Mouse (Mus musculus): ENCODE measurements around the gene Acoxl. TPM values are rescaled to one million over a fixed set of nuclear protein-coding genes. Genes with fewer than 3 reads are reported as not detected.

Acoxl gene
- 0.29 and 0.33 TPM in 2 replicates for polyA plus RNA-seq (2014; fragmentation: Nextera tagmentation; extraction: Ambion mirVana)

DNA sequence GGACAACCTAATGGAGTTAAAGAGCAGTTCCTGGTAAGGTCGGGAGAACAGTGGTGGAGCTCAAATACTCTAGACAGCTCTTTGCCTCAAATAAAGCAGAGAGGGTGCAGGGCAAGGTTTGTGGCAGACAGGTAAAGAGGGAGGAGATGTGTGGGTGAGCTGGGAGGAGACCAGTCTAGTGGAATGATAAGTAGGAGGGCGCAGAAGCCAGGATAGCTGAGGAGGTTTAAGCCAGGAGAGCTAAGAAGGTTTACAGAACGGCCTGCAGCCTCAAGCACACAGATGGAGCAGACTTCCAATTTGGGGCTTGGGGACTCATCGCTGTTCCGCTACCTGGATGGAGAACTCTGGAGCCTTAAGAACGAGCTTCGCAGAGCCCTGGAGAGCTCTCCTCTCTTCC is at the start of gene Acoxl:
Acoxl (plus strand) TSS at position 301 of the 400 bp plus-strand sequence.
- no peaks in the 10 kb centered on the region for H3K4me1 ChIP-seq (ENCODE audit: control insufficient read depth, insufficient read depth, low read length)
- no peak within 1 kb of the TSS for H3K9ac ChIP-seq (replicated peaks; ENCODE audit: low read depth, low read length)
- ATAC-seq (ENCODE audit: low read depth): no peak
- H3K4me2 ChIP-seq (ENCODE audit: low read depth, low read length): no peak within 1 kb of the TSS
- no peak within 1 kb of the TSS for H3K4me3 ChIP-seq (ENCODE audit: low read depth, low read length)
- no peaks in the 10 kb centered on the region for H3K36me3 ChIP-seq (ENCODE audit: control insufficient read depth, insufficient read depth, low read length)
- WGBS: 74% methylated on average over 7 of the region's 7 CpGs
- peaks cover 5% of the 10 kb centered on the region; the same call in 1 of the 2 replicates for H3K27me3 ChIP-seq (ENCODE audit: control insufficient read depth, insufficient read depth, low read length)
- H3K9me3 ChIP-seq (ENCODE audit: control insufficient read depth, low read length): no peaks in the 10 kb centered on the region
- no peak within 1 kb of the TSS for H3K27ac ChIP-seq (ENCODE audit: low read depth, low read length)

DNA sequence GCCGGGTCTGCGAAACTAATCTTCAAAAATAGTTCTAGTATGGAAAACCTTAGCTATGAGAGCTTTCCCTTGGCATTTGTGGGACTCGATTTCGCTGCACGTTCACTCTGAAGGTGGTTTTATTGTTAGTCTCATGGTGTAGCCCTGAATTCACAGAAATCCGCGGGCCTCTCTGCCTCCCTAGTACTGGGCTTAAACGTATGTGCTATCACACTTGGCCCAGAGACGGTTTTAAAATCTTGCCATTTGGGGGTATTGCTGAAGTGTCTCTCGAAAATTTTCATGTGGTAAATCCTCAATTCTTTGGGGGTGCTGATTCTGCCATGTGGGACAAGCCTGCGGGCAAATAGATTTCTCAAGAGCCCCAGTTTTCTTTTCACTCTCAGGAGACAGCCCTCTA is 49.5 kb upstream of the Acoxl start:
- WGBS: 5% methylated on average over 11 of the region's 11 CpGs
- no peak for ATAC-seq (ENCODE audit: low read depth)
- Histone ChIP-seq H3K36me3 (ENCODE audit: control insufficient read depth, insufficient read depth, low read length) (no peaks in the 10 kb centered on the region), H3K4me1 (ENCODE audit: control insufficient read depth, insufficient read depth, low read length) (peaks cover 8% of the 10 kb centered on the region), H3K4me2 (ENCODE audit: low read depth, low read length) (peak overlapping the region; percentile 71), H3K9ac (replicated peaks; ENCODE audit: low read depth, low read length) (peak overlapping the region; percentile 63; the same call in 1 of the 2 replicates), H3K4me3 (ENCODE audit: low read depth, low read length) (peak overlapping the region; percentile 65), H3K9me3 (ENCODE audit: control insufficient read depth, low read length) (no peaks in the 10 kb centered on the region), H3K27me3 (ENCODE audit: control insufficient read depth, insufficient read depth, low read length) (no peaks in the 10 kb centered on the region), H3K27ac (ENCODE audit: low read depth, low read length) (peak overlapping the region; percentile 40; the same call in 1 of the 2 replicates)

DNA sequence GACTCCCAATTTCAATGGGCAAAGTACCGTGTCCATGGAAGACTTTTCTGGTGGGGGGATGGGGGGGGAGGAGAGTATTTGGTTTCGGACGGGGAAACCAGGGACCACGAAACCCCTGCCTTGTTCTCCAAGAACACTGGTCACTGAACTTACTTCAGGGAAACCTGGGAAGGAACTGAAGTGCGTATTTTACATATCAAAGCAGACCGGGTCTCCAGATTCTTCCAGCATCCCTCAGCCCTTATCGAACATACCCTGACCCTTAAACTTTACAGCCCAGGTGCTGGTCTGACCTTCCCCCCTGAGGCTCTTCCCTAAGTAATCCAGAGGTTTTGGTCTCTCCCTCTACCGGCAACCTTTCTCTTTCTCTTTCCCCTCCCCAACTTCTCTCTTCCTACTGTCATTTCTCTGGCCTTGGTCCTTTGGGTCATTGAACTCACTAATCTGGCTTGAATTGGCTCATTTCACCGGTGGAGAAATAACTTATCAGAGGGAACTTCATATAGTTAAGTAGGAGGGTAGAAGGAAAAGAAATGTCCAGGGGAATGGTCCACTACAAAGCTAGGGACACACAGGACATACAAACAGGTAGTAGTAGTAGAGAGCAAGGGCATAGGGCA is 48.9 kb upstream of the Acoxl start:
- Histone ChIP-seq H3K27ac (ENCODE audit: low read depth, low read length) (no peak overlapping the region), H3K4me1 (ENCODE audit: control insufficient read depth, insufficient read depth, low read length) (peaks cover 8% of the 10 kb centered on the region), H3K9me3 (ENCODE audit: control insufficient read depth, low read length) (no peaks in the 10 kb centered on the region), H3K36me3 (ENCODE audit: control insufficient read depth, insufficient read depth, low read length) (no peaks in the 10 kb centered on the region), H3K27me3 (ENCODE audit: control insufficient read depth, insufficient read depth, low read length) (no peaks in the 10 kb centered on the region), H3K4me3 (ENCODE audit: low read depth, low read length) (no peak overlapping the region), H3K4me2 (ENCODE audit: low read depth, low read length) (peak overlapping the region; percentile 71), H3K9ac (replicated peaks; ENCODE audit: low read depth, low read length) (no peak overlapping the region)
- ATAC-seq (ENCODE audit: low read depth): no peak
- 20% methylated on average over 9 of the region's 9 CpGs for WGBS

DNA sequence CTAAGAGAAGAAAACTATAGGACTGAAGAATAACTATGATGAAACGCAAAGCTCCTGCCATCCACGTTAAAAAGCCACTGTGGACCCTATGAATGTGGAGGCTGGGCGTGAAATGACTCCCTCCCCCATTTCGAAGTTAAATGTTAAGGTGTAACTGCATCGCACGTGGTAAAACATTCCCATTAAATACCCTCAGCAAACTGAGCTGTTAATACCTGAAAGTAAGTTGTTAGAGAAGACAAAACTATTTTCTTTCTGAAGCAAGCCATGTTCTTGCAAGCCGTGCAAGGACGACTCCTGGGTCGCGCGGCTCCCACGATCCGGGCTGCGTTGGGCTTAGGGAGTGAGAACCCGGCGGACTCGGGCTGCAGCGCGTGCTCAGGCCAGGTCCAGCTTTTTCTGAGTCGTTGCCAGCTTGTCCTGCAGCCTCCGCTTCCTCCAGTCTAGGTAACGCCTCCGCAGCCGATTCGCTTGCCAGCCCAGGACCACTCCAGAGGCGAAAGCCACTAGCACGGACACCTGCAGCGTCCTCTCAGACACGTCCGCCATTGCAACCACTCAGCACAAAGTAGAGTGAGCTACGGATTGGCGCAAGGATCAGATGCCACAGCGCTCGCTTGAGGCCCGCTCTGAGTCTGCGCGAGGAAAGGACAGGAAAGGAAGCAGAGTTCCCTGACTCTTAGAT is 46.6 kb upstream of the Acoxl start, which contains the start of gene Mtln:
Mtln (minus strand) TSS at position 570 of the 685 bp plus-strand sequence.
- H3K9ac ChIP-seq (replicated peaks; ENCODE audit: low read depth, low read length): peak within 1 kb of the TSS; percentile 70
- peak; percentile 97 for ATAC-seq (ENCODE audit: low read depth)
- 1% methylated on average over 37 of the region's 37 CpGs for WGBS

DNA sequence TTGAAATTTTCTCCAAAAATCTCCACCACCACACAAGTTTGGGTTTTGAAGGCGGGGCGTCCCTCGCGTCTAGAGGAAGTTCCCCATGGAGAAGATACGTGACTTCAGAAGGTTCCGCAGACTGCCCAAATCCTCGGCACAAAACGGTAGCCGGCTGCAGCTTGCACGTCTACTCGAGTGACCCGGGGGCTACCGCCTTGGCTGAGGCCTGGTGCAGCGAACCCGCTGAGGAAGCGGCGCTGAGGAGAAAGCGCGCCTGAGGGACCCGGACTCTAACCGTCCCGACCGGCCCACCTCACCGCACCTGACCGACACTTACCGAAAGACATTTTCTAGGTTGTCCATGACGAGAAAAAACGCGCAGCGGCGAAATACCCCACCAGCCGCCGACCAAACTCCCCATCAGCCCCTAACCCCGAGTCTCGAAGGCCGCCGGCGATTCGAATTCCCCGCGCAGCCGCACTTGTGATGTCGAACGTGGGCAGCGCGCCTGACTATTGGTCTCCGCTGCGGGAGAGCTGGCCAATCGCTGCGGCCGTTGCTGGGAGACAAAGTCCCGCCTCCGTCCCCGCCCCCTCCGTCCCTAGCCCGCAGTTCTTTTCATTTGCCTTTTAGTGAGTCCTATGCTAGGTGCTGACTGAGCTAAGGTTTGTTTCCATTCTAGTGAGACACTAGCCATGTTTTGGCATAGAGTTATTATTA is 7.1 kb upstream of the Acoxl start, which contains the start of gene Bub1:
Bub1 (minus strand) TSS at position 465 of the 702 bp plus-strand sequence.
- H3K27ac ChIP-seq (ENCODE audit: low read depth, low read length): no peak within 1 kb of the TSS
- H3K27me3 ChIP-seq (ENCODE audit: control insufficient read depth, insufficient read depth, low read length): no peaks in the 10 kb centered on the region
- H3K36me3 ChIP-seq (ENCODE audit: control insufficient read depth, insufficient read depth, low read length): no peaks in the 10 kb centered on the region
- peak within 1 kb of the TSS; percentile 51 for H3K4me2 ChIP-seq (ENCODE audit: low read depth, low read length)
- H3K4me3 ChIP-seq (ENCODE audit: low read depth, low read length): peak within 1 kb of the TSS; percentile 38
- WGBS: under 1% methylated on average over 56 of the region's 56 CpGs
- no peaks in the 10 kb centered on the region for H3K4me1 ChIP-seq (ENCODE audit: control insufficient read depth, insufficient read depth, low read length)
- ATAC-seq (ENCODE audit: low read depth): peak; percentile 100
- no peaks in the 10 kb centered on the region for H3K9me3 ChIP-seq (ENCODE audit: control insufficient read depth, low read length)
- peak within 1 kb of the TSS; percentile 29; the same call in 1 of the 2 replicates for H3K9ac ChIP-seq (replicated peaks; ENCODE audit: low read depth, low read length)

More for the DNA sequence above, 46.6 kb upstream of the Acoxl start, which contains the start of gene Mtln:
- H3K4me1 ChIP-seq (ENCODE audit: control insufficient read depth, insufficient read depth, low read length): peaks cover 8% of the 10 kb centered on the region
- H3K4me3 ChIP-seq (ENCODE audit: low read depth, low read length): peak within 1 kb of the TSS; percentile 62
- peak within 1 kb of the TSS; percentile 81 for H3K27ac ChIP-seq (ENCODE audit: low read depth, low read length)
- no peaks in the 10 kb centered on the region for H3K27me3 ChIP-seq (ENCODE audit: control insufficient read depth, insufficient read depth, low read length)
- H3K9me3 ChIP-seq (ENCODE audit: control insufficient read depth, low read length): no peaks in the 10 kb centered on the region
- H3K4me2 ChIP-seq (ENCODE audit: low read depth, low read length): peak within 1 kb of the TSS; percentile 70
- no peaks in the 10 kb centered on the region for H3K36me3 ChIP-seq (ENCODE audit: control insufficient read depth, insufficient read depth, low read length)

DNA sequence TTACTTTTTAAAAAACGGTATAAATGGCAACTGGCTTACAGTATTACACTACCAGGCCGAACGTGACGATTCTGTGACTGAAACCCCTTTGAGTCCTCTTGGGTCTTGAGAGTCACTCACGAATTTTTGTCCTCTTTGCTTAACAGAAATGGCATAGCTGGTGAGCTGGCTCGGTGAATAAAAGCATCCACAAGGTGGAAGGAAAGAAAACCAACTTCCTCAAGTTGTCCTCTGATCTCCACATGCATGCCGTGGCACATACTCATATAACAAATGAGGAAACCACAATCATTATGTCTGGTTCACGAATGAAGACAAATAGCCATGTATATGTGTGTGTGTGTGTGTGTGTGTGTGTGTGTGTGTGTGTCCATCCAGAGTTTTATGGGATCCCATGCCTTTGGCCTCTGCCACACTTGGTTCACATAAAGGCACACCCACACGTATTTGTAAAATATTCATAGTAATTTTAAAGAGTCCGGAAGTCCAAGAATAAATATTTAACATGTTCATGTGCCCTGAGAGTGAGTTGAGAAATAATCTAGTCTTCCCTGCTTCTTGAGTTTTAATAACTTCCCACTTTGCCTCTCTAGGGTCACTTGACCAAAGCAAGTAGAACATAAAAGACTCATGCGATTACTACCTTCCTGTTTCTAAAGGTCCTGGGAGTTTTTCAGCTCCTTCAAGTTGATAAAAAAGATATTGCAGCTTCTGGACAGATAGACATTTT is 6.4 kb upstream of the Acoxl start:
- Histone ChIP-seq H3K9me3 (ENCODE audit: control insufficient read depth, low read length) (no peaks in the 10 kb centered on the region), H3K4me2 (ENCODE audit: low read depth, low read length) (peak overlapping the region; percentile 51), H3K4me3 (ENCODE audit: low read depth, low read length) (peak overlapping the region; percentile 38), H3K27ac (ENCODE audit: low read depth, low read length) (no peak overlapping the region), H3K27me3 (ENCODE audit: control insufficient read depth, insufficient read depth, low read length) (no peaks in the 10 kb centered on the region), H3K9ac (replicated peaks; ENCODE audit: low read depth, low read length) (peak overlapping the region; percentile 29; the same call in 1 of the 2 replicates), H3K36me3 (ENCODE audit: control insufficient read depth, insufficient read depth, low read length) (no peaks in the 10 kb centered on the region), H3K4me1 (ENCODE audit: control insufficient read depth, insufficient read depth, low read length) (no peaks in the 10 kb centered on the region)
- 41% methylated on average over 11 of the region's 11 CpGs for WGBS
- peak; percentile 61; the same call in 1 of the 2 replicates for ATAC-seq (ENCODE audit: low read depth)

DNA sequence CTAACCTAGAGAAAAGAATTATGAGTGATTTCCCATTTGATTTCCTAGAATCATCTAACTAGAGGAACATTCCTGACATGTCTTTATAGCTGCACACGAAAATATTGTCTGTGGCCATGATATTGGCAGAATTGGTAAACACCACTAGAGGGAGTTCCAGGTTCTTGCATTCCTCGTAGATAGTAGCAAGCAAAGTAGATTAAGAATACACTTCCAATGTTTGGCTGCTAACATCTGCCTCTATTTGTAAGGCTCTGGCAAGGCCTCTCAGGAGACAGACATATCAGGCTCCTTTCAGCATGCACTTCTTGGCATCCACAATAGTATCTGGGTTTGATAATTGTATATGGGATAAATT is 5.9 kb upstream of the Acoxl start:
- Histone ChIP-seq H3K36me3 (ENCODE audit: control insufficient read depth, insufficient read depth, low read length) (no peaks in the 10 kb centered on the region), H3K9me3 (ENCODE audit: control insufficient read depth, low read length) (no peaks in the 10 kb centered on the region), H3K4me3 (ENCODE audit: low read depth, low read length) (no peak overlapping the region), H3K9ac (replicated peaks; ENCODE audit: low read depth, low read length) (no peak overlapping the region), H3K27me3 (ENCODE audit: control insufficient read depth, insufficient read depth, low read length) (no peaks in the 10 kb centered on the region), H3K27ac (ENCODE audit: low read depth, low read length) (no peak overlapping the region), H3K4me1 (ENCODE audit: control insufficient read depth, insufficient read depth, low read length) (no peaks in the 10 kb centered on the region), H3K4me2 (ENCODE audit: low read depth, low read length) (no peak overlapping the region)
- no peak for ATAC-seq (ENCODE audit: low read depth)
- WGBS: 24% methylated on average over 2 of the region's 2 CpGs

DNA sequence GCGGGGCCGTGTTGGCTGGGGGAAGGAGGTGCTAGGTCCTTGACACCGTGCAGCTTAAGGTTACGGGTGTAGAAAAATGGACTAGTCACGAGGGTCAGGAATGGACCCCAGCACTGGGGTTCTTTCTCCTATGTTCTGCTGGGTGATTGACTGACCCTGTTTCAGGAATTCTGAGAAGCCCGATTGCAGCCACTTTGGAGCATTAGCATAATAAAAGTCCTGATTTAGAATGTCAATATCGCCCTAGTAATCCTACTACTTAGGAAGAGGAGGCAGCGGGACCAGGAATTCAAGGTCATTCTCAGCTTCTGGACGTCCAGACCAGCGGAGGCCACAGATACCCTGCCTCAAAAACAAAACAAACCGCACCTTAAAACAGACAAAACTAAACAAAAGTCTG is 749 bp downstream of the Acoxl start:
- H3K4me1 ChIP-seq (ENCODE audit: control insufficient read depth, insufficient read depth, low read length): no peaks in the 10 kb centered on the region
- no peaks in the 10 kb centered on the region for H3K36me3 ChIP-seq (ENCODE audit: control insufficient read depth, insufficient read depth, low read length)
- H3K9me3 ChIP-seq (ENCODE audit: control insufficient read depth, low read length): no peaks in the 10 kb centered on the region
- ATAC-seq (ENCODE audit: low read depth): no peak
- WGBS: 12% methylated on average over 11 of the region's 11 CpGs
- H3K27ac ChIP-seq (ENCODE audit: low read depth, low read length): no peak overlapping the region
- no peak overlapping the region for H3K9ac ChIP-seq (replicated peaks; ENCODE audit: low read depth, low read length)
- no peak overlapping the region for H3K4me3 ChIP-seq (ENCODE audit: low read depth, low read length)
- H3K27me3 ChIP-seq (ENCODE audit: control insufficient read depth, insufficient read depth, low read length): peaks cover 5% of the 10 kb centered on the region; the same call in 1 of the 2 replicates
- no peak overlapping the region for H3K4me2 ChIP-seq (ENCODE audit: low read depth, low read length)
